Mouse (Mus musculus) frontal cortex, adult (tissue): ENCODE results near the gene Ntn5.
"Not testable (repeated sequence)": the region's sequence is repeated elsewhere in the genome, so short reads cannot be mapped to it uniquely, and the experiment has no call there.

Experiments used
- ATAC-seq: cut with Nextera tagmentation; 2 replicates; pipeline ENCODE4 v1.9.2; 2017; ENCODE audit warnings: mild to moderate bottlenecking, moderate library complexity, mixed read lengths; ENCODE audit not compliant: low TSS enrichment

Ntn5 gene

GRCm38 (mm10) chr7:45683396-45684050 lies at the start of gene Ntn5:
Ntn5 (plus strand) TSS chr7:45684022.
- ATAC-seq = no peak

DNA sequence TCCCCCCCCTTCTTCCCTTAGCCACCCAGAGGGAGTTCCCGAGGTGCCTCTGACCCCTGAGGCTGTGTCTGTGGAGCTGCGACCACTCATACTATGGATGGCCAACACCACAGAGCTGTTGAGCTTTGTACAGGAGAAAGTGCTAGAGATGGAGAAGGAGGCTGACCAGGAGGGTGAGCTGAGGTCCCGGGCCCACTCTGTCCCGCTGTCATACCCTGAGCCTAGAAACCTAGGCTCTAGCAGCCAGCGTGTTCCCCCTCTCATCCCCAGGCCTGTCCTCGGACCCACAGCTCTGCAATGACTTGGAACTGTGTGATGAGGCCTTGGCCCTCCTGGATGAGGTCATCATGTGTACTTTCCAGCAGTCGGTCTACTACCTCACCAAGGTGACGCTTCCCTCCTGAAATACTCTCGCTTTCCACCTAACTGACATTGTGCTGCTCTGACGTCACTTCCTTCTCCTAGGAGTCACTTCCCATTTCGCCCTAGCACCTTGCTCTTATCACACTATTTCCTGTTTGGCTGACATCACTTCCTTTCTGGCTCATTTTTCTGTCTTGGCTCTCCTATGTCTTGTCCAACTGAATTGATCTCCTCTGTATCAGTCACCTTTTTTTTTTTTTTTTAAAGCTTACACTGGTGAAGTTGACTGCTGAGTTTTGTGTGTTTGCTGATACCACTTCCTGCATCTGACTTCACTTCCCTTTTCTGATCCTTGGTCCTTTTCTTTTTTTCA lies 48.7 kb upstream of the Ntn5 start:
- no peak for ATAC-seq

GRCm38 (mm10) chr7:45635711-45636688 lies 47.8 kb upstream of the Ntn5 start:
- ATAC-seq = no peak

DNA sequence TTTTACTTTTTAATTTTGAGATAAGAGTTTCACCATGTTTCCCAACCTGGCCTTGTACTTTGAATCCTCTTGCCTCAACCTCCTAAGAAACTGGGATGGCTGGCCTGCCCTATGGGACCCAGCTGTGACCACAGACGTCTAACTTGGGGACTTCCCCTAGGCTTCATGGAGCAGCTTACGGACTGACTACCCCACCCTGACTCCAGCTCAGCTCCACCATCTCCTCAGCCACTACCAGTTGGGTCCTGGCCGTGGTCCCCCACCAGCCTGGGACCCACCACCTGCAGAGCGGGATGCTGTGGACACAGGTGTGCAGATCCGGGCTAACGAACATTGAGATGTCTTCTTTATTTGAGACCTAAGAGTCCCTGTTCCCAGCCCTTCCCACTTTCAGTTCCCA lies 46.1 kb upstream of the Ntn5 start:
- ATAC-seq = no peak

DNA sequence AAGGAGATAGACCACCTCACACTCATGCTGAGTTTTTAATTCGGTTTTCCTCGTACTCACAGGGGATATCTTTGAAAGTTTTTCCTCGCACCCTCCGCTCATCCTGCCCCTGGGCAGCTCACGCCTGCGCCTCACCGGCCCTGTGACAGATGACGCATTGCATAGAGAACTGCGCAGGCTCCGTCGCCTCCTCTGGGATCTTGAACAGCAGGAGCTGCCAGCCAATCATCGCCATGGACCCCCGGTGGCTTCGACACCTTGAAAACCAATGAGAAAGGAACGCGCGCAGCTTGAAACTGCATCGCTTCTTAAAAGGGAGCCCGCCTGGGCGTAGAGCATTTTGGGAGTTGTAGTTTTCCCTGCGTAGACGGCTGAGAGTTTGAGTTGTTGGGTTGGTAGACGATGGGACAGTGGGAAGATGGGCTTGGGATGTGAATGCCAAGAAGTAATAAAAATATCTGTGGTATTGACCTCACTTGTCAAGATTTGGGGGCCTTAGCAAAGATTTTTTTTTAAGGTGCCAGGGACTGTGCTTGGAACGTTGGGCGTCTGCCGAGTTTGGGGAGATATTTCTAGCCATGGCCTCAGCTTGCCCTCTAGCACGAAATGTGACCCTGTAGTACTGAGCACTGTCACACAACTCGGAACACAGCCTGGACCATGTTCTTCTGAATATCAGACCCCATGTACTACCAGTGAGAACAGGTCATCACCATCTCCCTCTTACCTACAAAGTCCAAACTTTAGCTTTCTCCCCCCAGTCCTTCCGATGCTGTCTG lies 45.0 kb upstream of the Ntn5 start:
- peak; percentile 92 for ATAC-seq

DNA sequence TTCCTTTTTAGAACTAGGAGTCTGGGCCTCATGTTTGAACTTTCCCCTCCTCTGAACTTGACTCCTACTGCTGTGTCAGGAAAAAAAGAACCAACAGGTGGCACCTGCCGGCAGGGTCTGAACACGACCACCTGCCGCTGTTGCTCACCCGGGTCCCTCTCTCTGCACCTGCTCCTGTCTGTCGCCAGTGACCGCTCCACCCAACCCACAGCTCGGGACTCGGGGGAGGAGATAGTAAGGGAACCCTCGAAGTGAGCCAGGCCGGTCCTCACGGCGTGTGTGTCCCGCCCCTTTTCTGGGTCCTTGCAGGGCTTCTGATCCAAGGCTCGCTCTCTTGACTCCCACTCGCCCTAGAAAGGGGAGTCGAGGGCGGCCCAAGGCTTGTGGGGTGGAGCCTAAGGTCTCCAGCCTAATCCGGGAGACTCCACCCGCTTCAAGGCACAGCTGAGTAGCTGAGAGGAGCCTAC lies 44.2 kb upstream of the Ntn5 start, which contains the start of gene Mamstr:
Gene Mamstr, plus strand, starts transcription at position 417 of the 467 bp plus-strand sequence.
- ATAC-seq = no peak

GRCm38 (mm10) chr7:45640191-45640957 lies 43.4 kb upstream of the Ntn5 start:
- no peak for ATAC-seq

DNA sequence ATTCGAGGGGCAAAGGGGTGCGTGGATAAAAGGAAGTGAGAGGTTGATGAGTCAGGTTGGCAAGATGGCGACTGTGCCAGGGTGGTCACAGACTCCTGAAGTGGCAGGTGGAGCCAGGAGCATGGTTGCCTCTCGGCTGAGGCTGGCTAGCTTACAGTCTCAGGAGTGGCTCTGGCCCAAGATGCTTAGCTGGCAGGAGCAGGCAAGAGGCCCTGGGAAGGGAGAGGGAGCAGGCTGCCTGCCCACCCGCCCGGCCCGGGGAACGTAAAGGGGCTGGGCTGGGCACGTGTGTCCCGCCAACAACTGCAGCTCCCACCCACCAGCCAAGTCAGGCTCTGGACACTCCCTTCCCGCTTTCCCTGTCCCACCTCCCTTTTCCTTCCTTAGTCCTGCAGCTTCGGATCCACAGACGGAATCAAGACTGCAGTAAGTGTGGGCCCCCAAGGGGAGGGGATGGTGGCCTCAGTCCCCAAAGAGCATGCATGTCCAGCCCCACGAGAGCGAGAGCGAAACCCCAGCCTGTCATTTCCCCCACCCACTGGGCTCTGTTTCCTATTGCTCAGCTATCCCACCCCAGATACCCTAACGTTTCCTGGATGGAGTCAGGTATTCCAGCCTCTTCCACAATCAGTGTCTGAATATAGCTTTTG lies 42.3 kb upstream of the Ntn5 start:
- ATAC-seq = no peak

GRCm38 (mm10) chr7:45642083-45642482 lies 41.7 kb upstream of the Ntn5 start:
- ATAC-seq = no peak

GRCm38 (mm10) chr7:45642503-45643255 lies 41.1 kb upstream of the Ntn5 start:
- no peak for ATAC-seq

- peak; percentile 77 for ATAC-seq
Observed at GRCm38 (mm10) chr7:45643441-45644178, 40.2 kb upstream of the Ntn5 start.

DNA sequence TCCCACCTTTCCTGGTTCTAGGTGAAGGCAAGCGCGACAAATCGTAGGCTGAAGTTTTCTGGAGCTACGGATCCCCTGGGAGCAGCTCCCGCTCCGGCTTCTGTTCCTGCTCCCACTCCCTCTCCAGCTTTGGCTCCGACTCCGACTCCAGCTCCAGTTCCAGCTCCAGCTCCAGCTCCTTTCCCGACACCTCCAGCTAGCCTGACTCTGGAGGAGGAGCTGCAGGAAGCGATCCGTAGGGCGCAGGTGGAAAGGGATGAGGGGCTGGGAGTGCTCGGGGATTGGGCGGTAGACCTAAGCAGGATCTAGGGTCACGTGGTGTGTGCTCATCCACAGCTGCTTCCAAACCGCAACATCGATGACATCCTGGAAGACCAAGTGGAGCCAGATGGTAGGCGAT lies 39.6 kb upstream of the Ntn5 start:
- ATAC-seq = peak; percentile 65

GRCm38 (mm10) chr7:45644872-45645590 lies 38.8 kb upstream of the Ntn5 start:
- ATAC-seq = no peak

DNA sequence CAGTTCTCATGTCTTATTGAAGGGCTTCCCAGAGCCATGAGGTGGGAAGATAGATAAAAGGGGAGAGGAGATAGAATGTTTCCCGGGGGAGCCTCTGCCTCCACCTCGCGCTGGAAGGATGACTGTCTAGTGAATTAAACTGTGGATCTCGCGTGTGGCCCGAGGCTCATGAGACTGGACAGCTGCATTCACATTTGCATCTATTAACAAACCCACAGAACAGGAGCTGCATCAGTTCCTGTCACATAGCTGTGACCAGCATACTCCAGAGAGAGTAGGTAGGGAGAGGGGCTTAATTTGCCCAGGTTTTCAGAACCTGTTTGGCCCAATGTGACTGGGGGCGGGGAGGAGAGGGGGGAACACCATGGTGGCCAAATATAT lies 38.2 kb upstream of the Ntn5 start:
- ATAC-seq = no peak

DNA sequence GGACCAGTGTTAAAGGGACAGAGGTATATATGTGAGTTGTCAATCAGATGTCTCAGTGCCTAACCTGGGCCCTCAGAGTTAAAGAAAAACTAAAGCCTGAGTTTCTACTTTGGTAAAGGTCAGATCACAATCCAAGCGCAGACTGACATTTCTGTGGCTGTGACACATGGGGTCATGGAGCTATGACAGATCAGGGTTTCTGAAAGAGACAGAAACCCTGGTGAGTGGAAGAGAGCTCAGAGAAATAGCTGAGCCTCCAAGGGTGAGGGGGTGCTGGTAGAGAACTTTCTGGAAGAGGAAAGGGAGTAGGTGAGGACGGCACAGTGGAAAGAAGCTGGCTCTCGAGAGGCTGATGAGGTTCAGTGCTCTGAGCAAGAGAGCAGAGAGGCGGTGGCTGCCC lies 37.2 kb upstream of the Ntn5 start:
- ATAC-seq = no peak

DNA sequence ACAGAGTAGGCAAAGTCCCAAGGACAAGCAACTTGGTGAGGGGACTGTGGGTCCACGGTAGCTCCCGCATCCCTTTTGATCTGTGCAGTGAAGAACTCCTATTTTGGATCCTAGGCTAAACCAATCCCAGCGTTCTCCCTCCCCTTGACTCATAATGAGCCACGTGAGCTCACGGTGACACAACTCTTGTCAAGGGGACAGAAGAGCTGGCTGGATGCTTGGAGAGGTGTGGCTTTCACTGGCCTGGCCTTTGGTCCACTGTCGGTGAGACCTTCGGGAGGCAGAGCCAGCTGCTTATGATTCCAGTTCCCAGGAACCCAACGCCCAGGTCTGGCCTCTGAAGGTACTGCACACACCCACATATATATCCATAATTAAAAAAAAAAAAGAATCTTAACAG lies 34.5 kb upstream of the Ntn5 start:
- ATAC-seq = no peak

DNA sequence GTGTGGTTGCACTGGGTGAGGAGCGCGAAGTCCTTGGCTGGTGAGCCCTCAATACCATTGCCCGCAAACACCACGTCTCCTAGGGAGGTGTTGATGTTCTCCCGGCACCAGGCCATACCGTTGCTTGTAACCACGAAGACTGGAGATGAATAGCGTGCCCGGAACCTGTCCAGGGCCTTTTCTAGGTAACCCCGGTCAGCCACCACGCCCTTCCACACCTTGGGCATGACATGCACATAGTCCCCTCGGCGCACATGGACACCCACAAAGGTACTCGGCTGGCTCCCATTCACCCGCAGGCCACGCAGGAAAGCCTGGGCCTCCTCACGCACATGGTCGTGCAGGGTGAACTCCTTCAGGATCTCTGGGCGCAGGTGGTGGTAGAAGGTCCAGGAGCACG lies 33.3 kb upstream of the Ntn5 start:
- not testable (repeated sequence) for ATAC-seq
